Mouse (Mus musculus) heart, embryonic 15.5 days (tissue): ENCODE data around the gene Gm29094. TPM values are rescaled to one million over a fixed set of nuclear protein-coding genes. Genes with fewer than 3 reads are reported as not detected.

Experiments
- ATAC-seq: fragments of 200-750 bp; cut with Nextera tagmentation; replicated peaks from 2 replicates; pipeline ENCODE4 v1.8.0; 2017; ENCODE audit warnings: low read depth, moderate TSS enrichment; ENCODE audit not compliant: insufficient number of reproducible peaks, insufficient read depth, low FRiP score
- H3K27ac ChIP-seq: fragments of 300-500 bp; sonication (generic); 2 replicates; pipeline ENCODE4 v1.5.1; 2015; ENCODE audit warnings: mild to moderate bottlenecking, inconsistent platforms
- H3K27me3 ChIP-seq: fragments of 300-500 bp; sonication (generic); 2 replicates; pipeline ENCODE4 v1.6.1; 2015; ENCODE audit warnings: inconsistent platforms
- H3K36me3 ChIP-seq: fragments of 300-500 bp; sonication (generic); 2 replicates; pipeline ENCODE4 v1.6.1; 2015; ENCODE audit warnings: mild to moderate bottlenecking, inconsistent platforms
- H3K4me1 ChIP-seq: fragments of 300-500 bp; sonication (generic); replicated peaks from 2 replicates; pipeline ENCODE4 v1.6.1; 2015; ENCODE audit warnings: inconsistent platforms
- H3K4me2 ChIP-seq: fragments of 300-500 bp; sonication (generic); 2 replicates; pipeline ENCODE4 v1.6.1; 2015; ENCODE audit warnings: inconsistent platforms, mild to moderate bottlenecking, moderate library complexity
- H3K4me3 ChIP-seq: fragments of 300-500 bp; sonication (generic); 2 replicates; pipeline ENCODE4 v1.5.1; 2015; ENCODE audit warnings: mild to moderate bottlenecking, inconsistent platforms
- H3K9ac ChIP-seq: fragments of 300-500 bp; sonication (generic); 2 replicates; pipeline ENCODE4 v1.6.1; 2015; ENCODE audit warnings: mild to moderate bottlenecking, inconsistent platforms
- H3K9me3 ChIP-seq: fragments of 300-500 bp; sonication (generic); replicated peaks from 2 replicates; pipeline ENCODE4 v1.6.1; 2016; ENCODE audit warnings: inconsistent platforms
- WGBS: fragments of 180-500 bp; shearing (Covaris S2); methylation state at CpG from one replicate; pipeline ENCODE4 v1.1.7; 2015; ENCODE audit warnings: mixed read lengths; 5-methylcytosine and 5-hydroxymethylcytosine counted together
- polyA plus RNA-seq: library from polyadenylated mRNA; unstranded; fragments of >200 nt; fragmentation: Nextera tagmentation; extraction: Ambion mirVana; gene quantifications from 2 replicates; pipeline ENCODE4 v1.2.1, GENCODE M21; 2015

Gm29094 gene
- polyA plus RNA-seq, 1 experiment from 2014 or later = not detected

- no peaks in the 10 kb centered on the region for H3K27me3 ChIP-seq
- H3K9me3 ChIP-seq = no peaks in the 10 kb centered on the region
- H3K27ac ChIP-seq = no peak overlapping the region
- H3K9ac ChIP-seq = no peak overlapping the region
- no peak overlapping the region for H3K4me3 ChIP-seq
- no peaks in the 10 kb centered on the region for H3K4me1 ChIP-seq
- no peak for ATAC-seq
- no peak overlapping the region for H3K4me2 ChIP-seq
- H3K36me3 ChIP-seq = no peaks in the 10 kb centered on the region
- WGBS = 83% methylated on average over 2 of the region's 2 CpGs
Observed at GRCm38 (mm10) chr9:89253400-89253799, 54.2 kb downstream of the Gm29094 start.

- H3K27me3 ChIP-seq = no peaks in the 10 kb centered on the region
- ATAC-seq = no peak
- no peak overlapping the region for H3K9ac ChIP-seq
- no peak overlapping the region for H3K4me3 ChIP-seq
- no peaks in the 10 kb centered on the region for H3K9me3 ChIP-seq
- no peaks in the 10 kb centered on the region for H3K36me3 ChIP-seq
- H3K27ac ChIP-seq = no peak overlapping the region
- 75% methylated on average over 12 of the region's 12 CpGs for WGBS
- no peaks in the 10 kb centered on the region for H3K4me1 ChIP-seq
- H3K4me2 ChIP-seq = no peak overlapping the region
Observed at GRCm38 (mm10) chr9:89256556-89257335, 57.6 kb downstream of the Gm29094 start.

GRCm38 (mm10) chr9:89263968-89264367, 64.8 kb downstream of the Gm29094 start:
- Histone ChIP-seq H3K4me3 (no peak overlapping the region), H3K4me1 (no peaks in the 10 kb centered on the region), H3K27me3 (no peaks in the 10 kb centered on the region), H3K9me3 (no peaks in the 10 kb centered on the region), H3K27ac (no peak overlapping the region), H3K4me2 (no peak overlapping the region), H3K36me3 (no peaks in the 10 kb centered on the region), H3K9ac (no peak overlapping the region)
- no peak for ATAC-seq
- WGBS = 84% methylated on average over 3 of the region's 3 CpGs

DNA sequence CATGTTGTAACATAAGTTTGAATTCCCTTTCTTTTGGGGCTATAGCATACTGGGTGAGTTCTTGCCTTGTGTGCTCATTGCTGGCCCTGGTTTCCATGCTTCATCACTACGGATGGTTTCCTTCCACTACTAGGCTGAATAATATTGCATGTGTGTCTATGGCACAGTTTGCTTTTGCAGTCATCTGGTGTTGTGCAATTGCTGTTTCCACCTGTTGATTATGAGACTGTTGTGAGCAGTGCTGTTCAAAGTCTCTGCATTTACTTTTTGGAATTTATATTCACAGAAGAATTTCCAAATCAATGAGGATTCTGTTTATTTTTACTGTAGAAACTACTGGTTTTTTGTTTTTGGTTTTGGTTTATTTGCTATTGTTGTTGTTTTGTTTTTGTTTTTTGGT, 65.4 kb downstream of the Gm29094 start:
- no peak overlapping the region for H3K9ac ChIP-seq
- H3K27ac ChIP-seq = no peak overlapping the region
- H3K36me3 ChIP-seq = no peaks in the 10 kb centered on the region
- 88% methylated on average over 1 of the region's 1 CpGs for WGBS
- H3K27me3 ChIP-seq = no peaks in the 10 kb centered on the region
- no peak for ATAC-seq
- H3K4me2 ChIP-seq = no peak overlapping the region
- no peaks in the 10 kb centered on the region for H3K4me1 ChIP-seq
- H3K9me3 ChIP-seq = no peaks in the 10 kb centered on the region
- no peak overlapping the region for H3K4me3 ChIP-seq

Other genes starting within 250 kb of the Gm29094 start
- gene Bcl2a1a, start 242.5 kb upstream of the Gm29094 start, polyA plus RNA-seq = 0.69 and 0.71 TPM in 2 replicates
- not detected in 2 replicates for gene Trim43b, start 106.5 kb upstream of the Gm29094 start, polyA plus RNA-seq
- gene Bcl2a1b, start 170 bp upstream of the Gm29094 start, polyA plus RNA-seq = 3.7 TPM in 2 replicates
- 14.9 and 20.7 TPM in 2 replicates for gene Mthfs, start 11.3 kb downstream of the Gm29094 start, polyA plus RNA-seq